Mouse (Mus musculus): ENCODE data around the gene E2f4. TPM values are rescaled to one million over a fixed set of nuclear protein-coding genes. Genes with fewer than 3 reads are reported as not detected.
A peak's percentile ranks its signal among the peaks of the same experiment; 100 is the strongest.

Gene E2f4
- polyA plus RNA-seq, 1 experiment from 2014 or later, result 37.3 TPM

GRCm38 (mm10) chr8:105315073-105315769 is 17.8 kb downstream of the E2f4 start:
- H3K27ac ChIP-seq (ENCODE audit: low read depth, low read length), result no peak overlapping the region
- H3K27me3 ChIP-seq (replicated peaks; ENCODE audit: control insufficient read depth, insufficient read depth, low read length), result no peaks in the 10 kb centered on the region
- H3K4me2 ChIP-seq (ENCODE audit: low read length), result no peak overlapping the region
- no peak overlapping the region for H3K4me3 ChIP-seq (ENCODE audit: low read length)
- H3K36me3 ChIP-seq (ENCODE audit: control insufficient read depth, insufficient read depth, low read length), result peaks cover 24% of the 10 kb centered on the region
- no peaks in the 10 kb centered on the region for H3K4me1 ChIP-seq (ENCODE audit: control insufficient read depth, insufficient read depth, low read depth, low read length)
- WGBS, result 92% methylated on average over 18 of the region's 18 CpGs
- ATAC-seq, result no peak
- H3K9ac ChIP-seq (ENCODE audit: low read depth, low read length), result no peak overlapping the region
- H3K9me3 ChIP-seq (ENCODE audit: control insufficient read depth, low read length), result no peaks in the 10 kb centered on the region

GRCm38 (mm10) chr8:105317941-105318340 is 20.5 kb downstream of the E2f4 start:
- no peak overlapping the region for H3K27ac ChIP-seq (ENCODE audit: low read depth, low read length)
- 67% methylated on average over 4 of the region's 4 CpGs for WGBS
- ATAC-seq, result no peak
- no peaks in the 10 kb centered on the region for H3K4me1 ChIP-seq (ENCODE audit: control insufficient read depth, insufficient read depth, low read depth, low read length)
- no peak overlapping the region for H3K4me3 ChIP-seq (ENCODE audit: low read length)
- H3K9me3 ChIP-seq (ENCODE audit: control insufficient read depth, low read length), result no peaks in the 10 kb centered on the region
- no peaks in the 10 kb centered on the region for H3K27me3 ChIP-seq (replicated peaks; ENCODE audit: control insufficient read depth, insufficient read depth, low read length)
- H3K9ac ChIP-seq (ENCODE audit: low read depth, low read length), result no peak overlapping the region
- H3K4me2 ChIP-seq (ENCODE audit: low read length), result no peak overlapping the region
- H3K36me3 ChIP-seq (ENCODE audit: control insufficient read depth, insufficient read depth, low read length), result peaks cover 18% of the 10 kb centered on the region

GRCm38 (mm10) chr8:105318662-105319190 is 21.3 kb downstream of the E2f4 start:
- Histone ChIP-seq H3K4me3 (ENCODE audit: low read length) (no peak overlapping the region), H3K27ac (ENCODE audit: low read depth, low read length) (no peak overlapping the region), H3K9ac (ENCODE audit: low read depth, low read length) (no peak overlapping the region), H3K9me3 (ENCODE audit: control insufficient read depth, low read length) (no peaks in the 10 kb centered on the region), H3K36me3 (ENCODE audit: control insufficient read depth, insufficient read depth, low read length) (peaks cover 17% of the 10 kb centered on the region), H3K4me1 (ENCODE audit: control insufficient read depth, insufficient read depth, low read depth, low read length) (no peaks in the 10 kb centered on the region), H3K4me2 (ENCODE audit: low read length) (no peak overlapping the region), H3K27me3 (replicated peaks; ENCODE audit: control insufficient read depth, insufficient read depth, low read length) (no peaks in the 10 kb centered on the region)
- WGBS, result 85% methylated on average over 11 of the region's 11 CpGs
- ATAC-seq, result no peak

GRCm38 (mm10) chr8:105323183-105323582 is 25.7 kb downstream of the E2f4 start:
- no peak overlapping the region for H3K4me3 ChIP-seq (ENCODE audit: low read length)
- peaks cover 12% of the 10 kb centered on the region for H3K36me3 ChIP-seq (ENCODE audit: control insufficient read depth, insufficient read depth, low read length)
- H3K9me3 ChIP-seq (ENCODE audit: control insufficient read depth, low read length), result no peaks in the 10 kb centered on the region
- H3K4me1 ChIP-seq (ENCODE audit: control insufficient read depth, insufficient read depth, low read depth, low read length), result peaks cover 20% of the 10 kb centered on the region
- H3K4me2 ChIP-seq (ENCODE audit: low read length), result no peak overlapping the region
- H3K27me3 ChIP-seq (replicated peaks; ENCODE audit: control insufficient read depth, insufficient read depth, low read length), result no peaks in the 10 kb centered on the region
- no peak for ATAC-seq
- no peak overlapping the region for H3K9ac ChIP-seq (ENCODE audit: low read depth, low read length)
- no peak overlapping the region for H3K27ac ChIP-seq (ENCODE audit: low read depth, low read length)
- WGBS, result 90% methylated on average over 4 of the region's 4 CpGs

- peak overlapping the region; percentile 70 for H3K4me3 ChIP-seq (ENCODE audit: low read length)
- peaks cover 20% of the 10 kb centered on the region for H3K36me3 ChIP-seq (ENCODE audit: control insufficient read depth, insufficient read depth, low read length)
- no peaks in the 10 kb centered on the region for H3K9me3 ChIP-seq (ENCODE audit: control insufficient read depth, low read length)
- ATAC-seq, result peak; percentile 67
- peak overlapping the region; percentile 77; the same call in 1 of the 2 replicates for H3K27ac ChIP-seq (ENCODE audit: low read depth, low read length)
- 2% methylated on average over 12 of the region's 12 CpGs for WGBS
- peak overlapping the region; percentile 86 for H3K9ac ChIP-seq (ENCODE audit: low read depth, low read length)
- H3K27me3 ChIP-seq (replicated peaks; ENCODE audit: control insufficient read depth, insufficient read depth, low read length), result no peaks in the 10 kb centered on the region
- peaks cover 20% of the 10 kb centered on the region for H3K4me1 ChIP-seq (ENCODE audit: control insufficient read depth, insufficient read depth, low read depth, low read length)
- peak overlapping the region; percentile 64 for H3K4me2 ChIP-seq (ENCODE audit: low read length)
Observed at GRCm38 (mm10) chr8:105325641-105326093, 28.2 kb downstream of the E2f4 start.

GRCm38 (mm10) chr8:105326141-105326672 is 28.7 kb downstream of the E2f4 start, which contains the start of the genes Lrrc29 and Tmem208:
Lrrc29 (minus strand) TSS chr8:105326278.
Tmem208 (plus strand) TSS chr8:105326354.
- ATAC-seq, result peak; percentile 92

GRCm38 (mm10) chr8:105326968-105327367 is 29.5 kb downstream of the E2f4 start:
- Histone ChIP-seq H3K27me3 (replicated peaks; ENCODE audit: control insufficient read depth, insufficient read depth, low read length) (no peaks in the 10 kb centered on the region), H3K4me2 (ENCODE audit: low read length) (peak overlapping the region; percentile 71), H3K4me3 (ENCODE audit: low read length) (peak overlapping the region; percentile 70), H3K36me3 (ENCODE audit: control insufficient read depth, insufficient read depth, low read length) (peaks cover 26% of the 10 kb centered on the region), H3K27ac (ENCODE audit: low read depth, low read length) (0 out of 2 replicates have a peak overlapping the region, but pooled peaks have one; percentile 13), H3K4me1 (ENCODE audit: control insufficient read depth, insufficient read depth, low read depth, low read length) (peaks cover 20% of the 10 kb centered on the region), H3K9ac (ENCODE audit: low read depth, low read length) (peak overlapping the region; percentile 86), H3K9me3 (ENCODE audit: control insufficient read depth, low read length) (no peaks in the 10 kb centered on the region)
- ATAC-seq, result no peak
- WGBS, result 48% methylated on average over 6 of the region's 6 CpGs

More at GRCm38 (mm10) chr8:105326141-105326672, 28.7 kb downstream of the E2f4 start, which contains the start of the genes Lrrc29 and Tmem208:
- Histone ChIP-seq H3K4me3 (ENCODE audit: low read length) (peak within 1 kb of the TSS; percentile 70), H3K4me1 (ENCODE audit: control insufficient read depth, insufficient read depth, low read depth, low read length) (peaks cover 20% of the 10 kb centered on the region), H3K9ac (ENCODE audit: low read depth, low read length) (peak within 1 kb of the TSS; percentile 86), H3K27ac (ENCODE audit: low read depth, low read length) (peak within 1 kb of the TSS; percentile 77), H3K4me2 (ENCODE audit: low read length) (peak within 1 kb of the TSS; percentile 71), H3K9me3 (ENCODE audit: control insufficient read depth, low read length) (no peaks in the 10 kb centered on the region), H3K27me3 (replicated peaks; ENCODE audit: control insufficient read depth, insufficient read depth, low read length) (no peaks in the 10 kb centered on the region), H3K36me3 (ENCODE audit: control insufficient read depth, insufficient read depth, low read length) (peaks cover 20% of the 10 kb centered on the region)
- WGBS, result 0% methylated on average over 36 of the region's 36 CpGs

GRCm38 (mm10) chr8:105330325-105330724 is 32.9 kb downstream of the E2f4 start:
- H3K9me3 ChIP-seq (ENCODE audit: control insufficient read depth, low read length), result no peaks in the 10 kb centered on the region
- 94% methylated on average over 12 of the region's 12 CpGs for WGBS
- H3K4me1 ChIP-seq (ENCODE audit: control insufficient read depth, insufficient read depth, low read depth, low read length), result peaks cover 10% of the 10 kb centered on the region
- H3K36me3 ChIP-seq (ENCODE audit: control insufficient read depth, insufficient read depth, low read length), result peaks cover 22% of the 10 kb centered on the region
- no peak overlapping the region for H3K27ac ChIP-seq (ENCODE audit: low read depth, low read length)
- ATAC-seq, result no peak
- H3K4me2 ChIP-seq (ENCODE audit: low read length), result no peak overlapping the region
- no peak overlapping the region for H3K4me3 ChIP-seq (ENCODE audit: low read length)
- no peaks in the 10 kb centered on the region for H3K27me3 ChIP-seq (replicated peaks; ENCODE audit: control insufficient read depth, insufficient read depth, low read length)
- H3K9ac ChIP-seq (ENCODE audit: low read depth, low read length), result no peak overlapping the region

GRCm38 (mm10) chr8:105331469-105331868 is 34.0 kb downstream of the E2f4 start:
- H3K4me2 ChIP-seq (ENCODE audit: low read length), result no peak overlapping the region
- no peak for ATAC-seq
- H3K27ac ChIP-seq (ENCODE audit: low read depth, low read length), result no peak overlapping the region
- peaks cover 22% of the 10 kb centered on the region for H3K36me3 ChIP-seq (ENCODE audit: control insufficient read depth, insufficient read depth, low read length)
- peaks cover 9% of the 10 kb centered on the region for H3K4me1 ChIP-seq (ENCODE audit: control insufficient read depth, insufficient read depth, low read depth, low read length)
- no peaks in the 10 kb centered on the region for H3K27me3 ChIP-seq (replicated peaks; ENCODE audit: control insufficient read depth, insufficient read depth, low read length)
- H3K9me3 ChIP-seq (ENCODE audit: control insufficient read depth, low read length), result no peaks in the 10 kb centered on the region
- no peak overlapping the region for H3K4me3 ChIP-seq (ENCODE audit: low read length)
- no peak overlapping the region for H3K9ac ChIP-seq (ENCODE audit: low read depth, low read length)
- 97% methylated on average over 22 of the region's 22 CpGs for WGBS

Measured in hindbrain, embryonic 16.5 days (tissue).